Mouse (Mus musculus) CH12.LX (cell line): ENCODE results near the gene Acan. TPM values are rescaled to one million over a fixed set of nuclear protein-coding genes. Genes with fewer than 3 reads are reported as not detected.

Experiments
- DNase-seq: peaks from one replicate; pipeline ENCODE4 v3.0.0-alpha.2; 2013; ENCODE audit errors: extremely low read depth
- H3K27ac ChIP-seq: 2 replicates; pipeline ENCODE4 v1.5.1; 2012; ENCODE audit warnings: low read depth, mild to moderate bottlenecking, control low read depth, moderate library complexity; ENCODE audit not compliant: insufficient read depth
- H3K27me3 ChIP-seq: replicated peaks from 2 replicates; pipeline ENCODE3; 2012; ENCODE audit warnings: inconsistent platforms
- H3K36me3 ChIP-seq, 2 experiments: replicated peaks in 1 of 2; 2 replicates each; pipeline versions ENCODE3 to v1.6.1; 2012; ENCODE audit warnings: inconsistent platforms in 1 of 2, low read length in 1 of 2, mild to moderate bottlenecking in 1 of 2, mixed read lengths in 1 of 2, moderate library complexity in 1 of 2; ENCODE audit not compliant: control insufficient read depth in 1 of 2, insufficient read depth in 1 of 2
- H3K4me1 ChIP-seq, 2 experiments: 2 replicates each; pipeline ENCODE4 v1.6.1; 2012; ENCODE audit warnings: inconsistent platforms in 1 of 2, moderate library complexity in 1 of 2; ENCODE audit not compliant: insufficient read depth in 2 of 2, control insufficient read depth in 1 of 2
- H3K4me2 ChIP-seq: 2 replicates; pipeline ENCODE4 v1.6.1; 2012; ENCODE audit warnings: low read depth, mild to moderate bottlenecking, control low read depth; ENCODE audit not compliant: poor library complexity, insufficient read depth, severe bottlenecking
- H3K4me3 ChIP-seq, 3 experiments: fragments of 150-350 bp in 1 of 3; sonication (generic) in 1 of 3; replicated peaks in 1 of 3; 2 replicates each; pipeline versions ENCODE3 to v1.5.1; 2011 to 2012; ENCODE audit warnings: low read depth in 2 of 3, low read length in 2 of 3, mild to moderate bottlenecking in 2 of 3, moderate library complexity in 2 of 3, control low read depth in 1 of 3, improper control_type of control experiment in 1 of 3, inconsistent platforms in 1 of 3, mixed read lengths in 1 of 3; ENCODE audit not compliant: poor library complexity in 1 of 3
- H3K79me2 ChIP-seq: replicated peaks from 2 replicates; pipeline ENCODE4 v1.6.1; 2012; ENCODE audit warnings: mild to moderate bottlenecking, moderate library complexity; ENCODE audit not compliant: control insufficient read depth, poor library complexity, insufficient read depth, severe bottlenecking; ENCODE audit errors: extremely low read depth
- H3K9ac ChIP-seq: 2 replicates; pipeline ENCODE4 v1.6.1; 2012; ENCODE audit warnings: low read depth, mild to moderate bottlenecking, control low read depth, moderate library complexity; ENCODE audit not compliant: insufficient read depth
- H3K9me3 ChIP-seq: replicated peaks from 2 replicates; pipeline ENCODE3; 2012; ENCODE audit warnings: low read length, inconsistent platforms, mixed read lengths
- BHLHE40 ChIP-seq: IDR thresholded peaks from 2 replicates; pipeline ENCODE4 v1.6.1; 2011; ENCODE audit warnings: mild to moderate bottlenecking, low read depth, low read length, improper control_type of control experiment
- CTCF ChIP-seq, 2 experiments: IDR thresholded peaks in 1 of 2; conservative IDR thresholded peaks in 1 of 2; 2 replicates each; pipeline ENCODE4 v1.5.1; 2011 to 2012; ENCODE audit warnings: low read depth in 2 of 2, low read length in 2 of 2, improper control_type of control experiment in 1 of 2, inconsistent platforms in 1 of 2, mild to moderate bottlenecking in 1 of 2, moderate library complexity in 1 of 2
- E2F4 ChIP-seq: IDR thresholded peaks from 2 replicates; pipeline ENCODE4 v1.6.1; 2011; ENCODE audit warnings: low read depth, low read length, improper control_type of control experiment; ENCODE audit not compliant: insufficient replicate concordance
- MAFK ChIP-seq: IDR thresholded peaks from 2 replicates; pipeline ENCODE4 v1.6.1; 2011; ENCODE audit warnings: low read length, improper control_type of control experiment; ENCODE audit not compliant: insufficient replicate concordance
- MAX ChIP-seq: IDR thresholded peaks from 2 replicates; pipeline ENCODE4 v1.6.1; 2011; ENCODE audit warnings: low read length, improper control_type of control experiment
- MAZ ChIP-seq: IDR thresholded peaks from 2 replicates; pipeline ENCODE4 v1.6.1; 2012; ENCODE audit warnings: low read depth, mild to moderate bottlenecking, inconsistent platforms, low read length, improper control_type of control experiment, moderate library complexity
- MEF2A ChIP-seq: IDR thresholded peaks from 2 replicates; pipeline ENCODE4 v1.6.1; 2014; ENCODE audit warnings: low read depth, mild to moderate bottlenecking, inconsistent platforms, low read length, improper control_type of control experiment, borderline replicate concordance
- NRF1 ChIP-seq: IDR thresholded peaks from 2 replicates; pipeline ENCODE4 v1.6.1; 2014; ENCODE audit warnings: low read depth, mild to moderate bottlenecking, inconsistent platforms, low read length, improper control_type of control experiment, moderate library complexity
- POLR2A ChIP-seq: IDR thresholded peaks from 2 replicates; pipeline ENCODE4 v1.6.1; 2011; ENCODE audit warnings: low read depth, mild to moderate bottlenecking, improper control_type of control experiment, low read length
- RAD21 ChIP-seq: IDR thresholded peaks from 2 replicates; pipeline ENCODE4 v1.6.1; 2011; ENCODE audit warnings: low read depth, mild to moderate bottlenecking, low read length, improper control_type of control experiment, moderate library complexity
- SMC3 ChIP-seq: IDR thresholded peaks from 2 replicates; pipeline ENCODE4 v1.6.1; 2011; ENCODE audit warnings: low read depth, low read length, improper control_type of control experiment
- USF1 ChIP-seq: IDR thresholded peaks from 2 replicates; pipeline ENCODE4 v1.6.1; 2014; ENCODE audit warnings: low read depth, mild to moderate bottlenecking, inconsistent platforms, low read length, improper control_type of control experiment
- ZC3H11A ChIP-seq: IDR thresholded peaks from 2 replicates; pipeline ENCODE4 v1.6.1; 2012; ENCODE audit warnings: low read depth, mild to moderate bottlenecking, inconsistent platforms, low read length, improper control_type of control experiment
- ZMIZ1 ChIP-seq: IDR thresholded peaks from 2 replicates; pipeline ENCODE4 v1.6.1; 2012; ENCODE audit warnings: low read depth, mild to moderate bottlenecking, inconsistent platforms, low read length, improper control_type of control experiment
- dilution Hi-C: fragments of 300-500 bp; cut with MboI; formaldehyde crosslinking; loops from 2 replicates; pipeline ENCODE4 v1.14.3; 2020; ENCODE audit warnings: low sequenced_read_pairs; ENCODE audit not compliant: extremely low pct_unique_long_range_greater_than_20kb, extremely low pct_ligation_motif_present
- in situ Hi-C: fragments of 300-500 bp; cut with MboI; formaldehyde crosslinking; loops from 3 replicates; pipeline ENCODE4 v1.14.3; 2019; ENCODE audit warnings: low sequenced_read_pairs, low pct_ligation_motif_present, low pct_unique_long_range_greater_than_20kb, mixed read lengths
- polyA plus RNA-seq: library from polyadenylated mRNA; unstranded; fragments of >175 nt; gene quantifications from 2 replicates; pipeline ENCODE4 v1.2.1, GENCODE M21; 2012; ENCODE audit warnings: low read depth; ENCODE audit not compliant: insufficient read length
- total RNA-seq, 2 experiments: library from RNA; depleted of rRNA; stranded (reverse); fragments of 300-350 nt in 1 of 2; fragments of >200 nt in 1 of 2; gene quantifications; 2 replicates each; pipeline ENCODE4 v1.2.3; 2012 to 2014

Acan gene
- total and polyA plus RNA-seq, 3 experiments, result not detected

GRCm38 (mm10) chr7:79068231-79068630 is 14.9 kb downstream of the Acan start:
- Histone ChIP-seq H3K27me3 (peaks cover 92% of the 10 kb centered on the region), H3K79me2 (no peaks in the 10 kb centered on the region), H3K4me3 (no peak overlapping the region), H3K4me1 (no peaks in the 10 kb centered on the region), H3K9me3 (peaks cover under 1% of the 10 kb centered on the region), H3K27ac (no peak overlapping the region), H3K4me2 (no peak overlapping the region), H3K36me3 (no peaks in the 10 kb centered on the region), H3K9ac (no peak overlapping the region)
- DNase-seq, result no peak
- dilution Hi-C loops (no loop called here), in situ Hi-C loops (no loop called here)
- no peak for TF ChIP-seq CTCF (conservative IDR thresholded peaks at IDR 0.05 in 1 of 2, IDR thresholded peaks at IDR 0.05 in 1 of 2; ENCODE audit: low read depth in 2 of 2, low read length in 2 of 2)
- no peak for TF ChIP-seq POLR2A

- Histone ChIP-seq H3K9ac (no peak overlapping the region), H3K9me3 (no peaks in the 10 kb centered on the region), H3K27ac (no peak overlapping the region), H3K4me3 (no peak overlapping the region), H3K4me1 (no peaks in the 10 kb centered on the region), H3K79me2 (no peaks in the 10 kb centered on the region), H3K36me3 (no peaks in the 10 kb centered on the region), H3K27me3 (peaks cover 93% of the 10 kb centered on the region), H3K4me2 (no peak overlapping the region)
- in situ Hi-C loops (loop anchor here (25.0 kb wide), 1 partner anchor 292 kb away; the partner anchor contains the start of genes Mrpl46 and Mrps11), dilution Hi-C loops (no loop called here)
- no peak for DNase-seq
- TF ChIP-seq USF1 (no peak), MAZ (no peak), MEF2A (no peak), MAX (no peak), POLR2A (no peak), E2F4 (no peak), MAFK (no peak), NRF1 (no peak), ZMIZ1 (no peak)
These were observed 25.9 kb downstream of the Acan start for GRCm38 (mm10) chr7:79079212-79079611.

GRCm38 (mm10) chr7:79080572-79081399 is 27.5 kb downstream of the Acan start:
- no peak for TF ChIP-seq BHLHE40
- peak; percentile 73 for TF ChIP-seq RAD21
- peak; percentile 17 to 78; a peak in 3 of 4 replicates for TF ChIP-seq CTCF (conservative IDR thresholded peaks at IDR 0.05 in 1 of 2, IDR thresholded peaks at IDR 0.05 in 1 of 2; ENCODE audit: low read depth in 2 of 2, low read length in 2 of 2)
- TF ChIP-seq SMC3, result peak; percentile 89
- TF ChIP-seq ZC3H11A, result peak; percentile 16; the same call in 1 of the 2 replicates
- H3K4me2 ChIP-seq, result no peak overlapping the region
- H3K27ac ChIP-seq, result no peak overlapping the region
- no peaks in the 10 kb centered on the region for H3K4me1 ChIP-seq
- no peaks in the 10 kb centered on the region for H3K79me2 ChIP-seq
- dilution Hi-C loops, result no loop called here
- no peaks in the 10 kb centered on the region for H3K9me3 ChIP-seq
- H3K9ac ChIP-seq, result no peak overlapping the region
- H3K27me3 ChIP-seq, result peaks cover 93% of the 10 kb centered on the region
- H3K4me3 ChIP-seq, result no peak overlapping the region
- in situ Hi-C loops, result loop anchor here (25.0 kb wide), 1 partner anchor 293 kb away; the partner anchor contains the start of genes Mrpl46 and Mrps11
- peak; percentile 47 for DNase-seq
- no peaks in the 10 kb centered on the region for H3K36me3 ChIP-seq
